Mouse (Mus musculus) forebrain, embryonic 11.5 days (tissue): ENCODE measurements around the gene Naa11. TPM values are rescaled to one million over a fixed set of nuclear protein-coding genes. Genes with fewer than 3 reads are reported as not detected.

ENCODE experiments used
- ATAC-seq: fragments of 200-750 bp; cut with Nextera tagmentation; replicated peaks from 2 replicates; pipeline ENCODE4 v1.8.0; 2017; ENCODE audit warnings: moderate TSS enrichment; ENCODE audit not compliant: low FRiP score
- DNase-seq: peaks from one replicate; pipeline ENCODE4 v3.0.0-alpha.2; 2017; ENCODE audit warnings: low spot score
- H3K27ac ChIP-seq: fragments of 300-500 bp; sonication (generic); 2 replicates; pipeline ENCODE4 v1.5.1; 2014; ENCODE audit warnings: low read depth, low read length
- H3K27me3 ChIP-seq: fragments of 300-500 bp; sonication (generic); 2 replicates; pipeline ENCODE4 v1.6.1; 2014; ENCODE audit warnings: mild to moderate bottlenecking, low read length, mixed read lengths; ENCODE audit not compliant: control insufficient read depth, insufficient read depth
- H3K36me3 ChIP-seq: fragments of 300-500 bp; sonication (generic); 2 replicates; pipeline ENCODE4 v1.6.1; 2014; ENCODE audit warnings: mild to moderate bottlenecking, low read length, moderate library complexity, mixed read lengths; ENCODE audit not compliant: control insufficient read depth, insufficient read depth
- H3K4me1 ChIP-seq: fragments of 300-500 bp; sonication (generic); replicated peaks from 2 replicates; pipeline ENCODE4 v1.6.1; 2014; ENCODE audit warnings: low read length, mixed read lengths; ENCODE audit not compliant: control insufficient read depth, insufficient read depth
- H3K4me2 ChIP-seq: fragments of 300-500 bp; sonication (generic); 2 replicates; pipeline ENCODE4 v1.6.1; 2014; ENCODE audit warnings: low read depth, mild to moderate bottlenecking, low read length, moderate library complexity, mixed read lengths; ENCODE audit not compliant: severe bottlenecking
- H3K4me3 ChIP-seq: fragments of 300-500 bp; sonication (generic); 2 replicates; pipeline ENCODE4 v1.5.1; 2014; ENCODE audit warnings: low read depth, low read length
- H3K9ac ChIP-seq: fragments of 300-500 bp; sonication (generic); 2 replicates; pipeline ENCODE4 v1.6.1; 2014; ENCODE audit warnings: low read length
- H3K9me3 ChIP-seq: fragments of 300-500 bp; sonication (generic); 2 replicates; pipeline ENCODE4 v1.6.1; 2016; ENCODE audit warnings: low read length, mixed read lengths; ENCODE audit not compliant: control insufficient read depth
- WGBS: fragments of 180-500 bp; shearing (Covaris S2); extraction: QIAGEN DNeasy Blood & Tissue Kit; methylation state at CpG from one replicate; pipeline ENCODE4 v1.1.7; 2014; 5-methylcytosine and 5-hydroxymethylcytosine counted together
- polyA plus RNA-seq: library from polyadenylated mRNA; unstranded; fragments of >200 nt; fragmentation: Nextera tagmentation; extraction: Ambion mirVana; gene quantifications from 2 replicates; pipeline ENCODE4 v1.2.1, GENCODE M21; 2014

Naa11 gene
- not detected in 2 replicates for polyA plus RNA-seq

DNA sequence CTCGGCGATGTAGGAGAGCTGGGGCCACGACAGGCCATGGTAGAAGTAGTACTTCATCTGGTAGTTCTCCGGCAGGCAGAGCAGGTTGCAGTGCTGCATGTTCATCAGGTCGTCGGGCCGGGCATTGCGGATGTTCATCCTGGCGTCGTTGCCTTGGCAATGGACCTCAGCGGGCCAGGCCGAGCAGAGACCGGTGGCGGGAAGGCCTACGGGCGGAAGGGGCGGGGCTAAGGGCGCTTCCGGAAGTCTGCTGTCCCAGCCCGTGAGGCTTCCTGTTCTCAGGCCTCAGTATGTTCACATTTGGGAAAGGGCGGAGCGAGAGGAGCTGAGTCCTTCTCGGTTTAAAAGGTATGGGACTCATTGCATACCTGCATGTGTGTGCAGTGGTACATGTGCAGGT, at the start of gene Naa11:
Gene Naa11 (minus strand): TSS at position 220 of the 400 bp plus-strand sequence.
- H3K9me3 ChIP-seq, result no peaks in the 10 kb centered on the region
- no peak within 1 kb of the TSS for H3K4me2 ChIP-seq
- 93% methylated on average over 23 of the region's 23 CpGs for WGBS
- no peaks in the 10 kb centered on the region for H3K27me3 ChIP-seq
- no peak within 1 kb of the TSS for H3K4me3 ChIP-seq
- no peak within 1 kb of the TSS for H3K27ac ChIP-seq
- no peak for DNase-seq
- no peaks in the 10 kb centered on the region for H3K36me3 ChIP-seq
- H3K9ac ChIP-seq, result no peak within 1 kb of the TSS
- H3K4me1 ChIP-seq, result no peaks in the 10 kb centered on the region
- ATAC-seq, result 0 out of 2 replicates have a peak, but pooled peaks have one; percentile 30

DNA sequence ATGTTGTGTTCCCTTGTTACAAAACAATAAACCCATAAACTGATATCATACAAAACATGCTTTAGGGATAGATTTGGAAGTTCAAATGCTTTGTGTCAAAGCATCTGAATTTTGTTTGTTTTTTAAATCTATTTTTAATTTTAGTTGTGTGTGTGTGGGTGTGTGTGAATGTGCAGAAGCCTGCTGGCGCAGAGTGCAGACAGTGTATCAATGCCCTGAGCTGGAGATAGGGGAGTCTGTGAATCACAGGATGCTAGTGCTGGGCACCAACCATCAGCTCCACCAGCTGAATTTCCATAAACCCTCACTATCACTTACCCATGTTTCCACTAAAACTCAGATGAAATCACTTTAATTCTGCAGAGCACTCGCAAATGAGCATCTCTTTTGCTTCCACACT, 40.3 kb upstream of the Naa11 start:
- no peak for DNase-seq
- H3K9me3 ChIP-seq, result no peaks in the 10 kb centered on the region
- H3K4me3 ChIP-seq, result no peak overlapping the region
- 91% methylated on average over 2 of the region's 2 CpGs for WGBS
- no peak overlapping the region for H3K27ac ChIP-seq
- H3K4me1 ChIP-seq, result no peaks in the 10 kb centered on the region
- no peak overlapping the region for H3K4me2 ChIP-seq
- H3K27me3 ChIP-seq, result no peaks in the 10 kb centered on the region
- no peak overlapping the region for H3K9ac ChIP-seq
- no peaks in the 10 kb centered on the region for H3K36me3 ChIP-seq
- ATAC-seq, result no peak

DNA sequence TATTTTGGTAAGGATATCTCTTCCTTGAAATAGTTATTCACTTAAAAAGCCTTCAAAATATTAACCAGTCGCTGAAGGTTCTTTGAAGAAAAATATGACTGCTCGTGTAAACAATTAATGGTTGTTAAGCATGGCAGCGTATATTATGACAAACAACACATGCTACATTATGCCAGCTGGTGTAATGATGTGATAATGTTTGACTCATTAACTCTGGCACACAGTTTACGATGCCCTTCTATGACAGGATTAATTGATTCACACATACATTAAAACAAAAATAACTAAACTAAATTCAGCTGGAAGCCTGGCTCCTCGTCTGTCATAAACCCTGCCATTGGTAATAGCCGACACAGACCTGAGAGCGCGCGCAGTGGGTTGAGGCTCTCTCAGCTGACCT, 37.8 kb upstream of the Naa11 start:
- Histone ChIP-seq H3K27ac (no peak overlapping the region), H3K9me3 (no peaks in the 10 kb centered on the region), H3K4me1 (no peaks in the 10 kb centered on the region), H3K9ac (no peak overlapping the region), H3K27me3 (no peaks in the 10 kb centered on the region), H3K36me3 (no peaks in the 10 kb centered on the region), H3K4me2 (no peak overlapping the region), H3K4me3 (no peak overlapping the region)
- ATAC-seq, result no peak
- no peak for DNase-seq
- WGBS, result 85% methylated on average over 9 of the region's 9 CpGs

DNA sequence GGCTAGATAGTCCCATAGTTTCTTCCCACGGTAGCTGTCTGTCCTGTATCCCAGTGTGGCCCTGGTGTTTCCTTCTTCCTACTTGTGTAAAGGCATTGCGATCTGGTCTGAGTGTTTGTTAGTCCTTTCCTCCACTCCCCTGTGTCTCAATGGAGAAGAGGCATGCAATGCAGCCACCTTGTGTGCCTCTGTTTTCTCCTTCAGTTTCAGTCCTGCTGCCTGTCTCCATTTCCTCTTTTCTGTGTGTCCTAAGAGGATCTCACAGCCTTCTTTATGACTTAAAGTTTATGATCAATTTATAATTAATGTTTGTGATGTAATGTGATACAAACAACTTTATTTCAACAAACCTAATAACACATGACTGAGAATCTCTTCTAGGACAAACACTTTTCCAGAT, 29.5 kb upstream of the Naa11 start:
- 91% methylated on average over 2 of the region's 2 CpGs for WGBS
- Histone ChIP-seq H3K27ac (no peak overlapping the region), H3K4me2 (no peak overlapping the region), H3K9me3 (no peaks in the 10 kb centered on the region), H3K27me3 (no peaks in the 10 kb centered on the region), H3K4me3 (no peak overlapping the region), H3K4me1 (no peaks in the 10 kb centered on the region), H3K9ac (no peak overlapping the region), H3K36me3 (no peaks in the 10 kb centered on the region)
- DNase-seq (no peak), ATAC-seq (no peak)

DNA sequence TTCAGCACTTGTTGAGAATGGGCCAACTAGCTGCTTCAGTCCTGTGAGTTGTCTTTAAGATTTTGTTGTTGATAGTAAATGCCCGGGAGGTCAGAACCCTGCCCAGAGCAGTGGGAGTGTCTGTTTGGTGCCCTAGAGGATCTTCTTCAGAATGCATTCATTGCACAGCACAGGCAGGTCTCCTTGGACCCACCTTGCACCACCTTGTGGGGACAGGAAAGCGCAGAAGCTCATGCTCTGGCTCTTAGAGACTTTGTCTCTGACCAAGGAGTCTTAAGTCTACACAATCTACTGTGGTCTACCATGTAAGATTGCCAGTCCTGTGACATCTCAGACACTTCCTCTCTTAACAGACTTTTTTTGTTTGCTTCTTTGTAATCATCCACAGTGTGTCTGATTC, 25.0 kb upstream of the Naa11 start:
- ATAC-seq (no peak), DNase-seq (no peak)
- Histone ChIP-seq H3K9ac (no peak overlapping the region), H3K27ac (no peak overlapping the region), H3K9me3 (no peaks in the 10 kb centered on the region), H3K36me3 (no peaks in the 10 kb centered on the region), H3K4me2 (no peak overlapping the region), H3K27me3 (no peaks in the 10 kb centered on the region), H3K4me1 (no peaks in the 10 kb centered on the region), H3K4me3 (no peak overlapping the region)
- WGBS, result 84% methylated on average over 2 of the region's 2 CpGs

DNA sequence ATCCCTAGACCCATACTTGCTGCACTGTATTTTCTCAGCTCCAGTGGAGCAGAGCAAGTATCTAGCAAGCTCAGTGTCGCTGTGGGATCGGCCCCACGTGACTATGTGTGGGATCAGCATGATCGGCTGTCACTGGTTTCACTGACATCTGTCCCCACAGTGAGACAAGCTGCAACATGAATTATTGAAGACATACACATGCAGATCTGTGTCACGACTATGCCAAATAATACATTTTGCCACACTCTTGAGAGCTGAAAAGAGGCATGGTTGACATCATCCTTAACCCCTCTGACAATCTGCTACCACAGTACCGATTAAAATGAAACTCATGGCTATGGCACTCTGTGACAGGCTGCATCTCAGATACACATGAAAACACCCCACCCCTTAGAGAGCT, 23.7 kb upstream of the Naa11 start:
- Histone ChIP-seq H3K4me3 (no peak overlapping the region), H3K27ac (no peak overlapping the region), H3K9ac (no peak overlapping the region), H3K27me3 (no peaks in the 10 kb centered on the region), H3K36me3 (no peaks in the 10 kb centered on the region), H3K4me1 (no peaks in the 10 kb centered on the region), H3K4me2 (no peak overlapping the region), H3K9me3 (no peaks in the 10 kb centered on the region)
- no peak for ATAC-seq
- DNase-seq, result no peak
- 77% methylated on average over 6 of the region's 6 CpGs for WGBS

DNA sequence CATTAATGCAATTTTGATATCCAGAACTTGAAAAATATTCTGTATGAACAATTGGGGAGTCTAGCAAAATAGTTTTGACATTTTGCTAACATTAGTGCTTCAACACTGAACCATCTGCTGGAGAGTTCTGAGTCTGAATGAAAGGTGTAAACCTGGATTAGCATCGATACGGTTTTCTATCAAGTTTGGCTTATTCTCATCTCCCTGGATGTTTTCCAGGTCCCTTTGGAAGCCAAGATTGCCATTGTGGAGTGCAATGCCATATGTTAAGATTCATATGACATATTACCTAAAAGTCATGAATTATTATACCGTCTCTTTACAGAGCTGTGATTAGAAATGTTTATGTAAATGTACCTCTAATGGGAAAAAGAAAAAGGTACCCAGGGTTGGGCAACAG, 21.5 kb upstream of the Naa11 start:
- no peak overlapping the region for H3K9ac ChIP-seq
- ATAC-seq, result no peak
- H3K4me2 ChIP-seq, result no peak overlapping the region
- no peak overlapping the region for H3K4me3 ChIP-seq
- no peak overlapping the region for H3K27ac ChIP-seq
- H3K4me1 ChIP-seq, result no peaks in the 10 kb centered on the region
- 89% methylated on average over 3 of the region's 3 CpGs for WGBS
- no peak for DNase-seq
- no peaks in the 10 kb centered on the region for H3K9me3 ChIP-seq
- H3K36me3 ChIP-seq, result no peaks in the 10 kb centered on the region
- H3K27me3 ChIP-seq, result no peaks in the 10 kb centered on the region

DNA sequence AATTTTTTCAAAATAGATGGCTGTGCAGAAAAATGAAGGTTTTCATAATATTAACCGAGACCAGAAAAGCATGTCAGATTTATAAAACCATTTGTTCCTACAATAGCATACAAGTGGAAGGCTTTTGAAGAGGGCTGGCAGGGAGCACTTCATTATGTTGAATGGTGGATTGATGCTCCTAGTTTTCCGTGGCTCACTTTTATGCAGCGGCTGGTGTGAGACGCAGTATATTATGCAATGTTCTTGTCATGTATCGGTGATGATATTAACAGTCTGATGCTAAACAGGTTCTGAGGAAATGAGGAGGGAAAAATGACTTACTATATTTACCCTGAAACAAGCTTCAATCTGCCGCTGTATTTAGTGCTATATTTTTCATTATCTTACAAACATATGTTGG, 18.0 kb upstream of the Naa11 start:
- DNase-seq, result no peak
- H3K36me3 ChIP-seq, result no peaks in the 10 kb centered on the region
- H3K27ac ChIP-seq, result no peak overlapping the region
- 75% methylated on average over 6 of the region's 6 CpGs for WGBS
- H3K4me1 ChIP-seq, result no peaks in the 10 kb centered on the region
- no peak for ATAC-seq
- H3K27me3 ChIP-seq, result no peaks in the 10 kb centered on the region
- no peak overlapping the region for H3K4me3 ChIP-seq
- H3K9me3 ChIP-seq, result no peaks in the 10 kb centered on the region
- H3K4me2 ChIP-seq, result no peak overlapping the region
- no peak overlapping the region for H3K9ac ChIP-seq

DNA sequence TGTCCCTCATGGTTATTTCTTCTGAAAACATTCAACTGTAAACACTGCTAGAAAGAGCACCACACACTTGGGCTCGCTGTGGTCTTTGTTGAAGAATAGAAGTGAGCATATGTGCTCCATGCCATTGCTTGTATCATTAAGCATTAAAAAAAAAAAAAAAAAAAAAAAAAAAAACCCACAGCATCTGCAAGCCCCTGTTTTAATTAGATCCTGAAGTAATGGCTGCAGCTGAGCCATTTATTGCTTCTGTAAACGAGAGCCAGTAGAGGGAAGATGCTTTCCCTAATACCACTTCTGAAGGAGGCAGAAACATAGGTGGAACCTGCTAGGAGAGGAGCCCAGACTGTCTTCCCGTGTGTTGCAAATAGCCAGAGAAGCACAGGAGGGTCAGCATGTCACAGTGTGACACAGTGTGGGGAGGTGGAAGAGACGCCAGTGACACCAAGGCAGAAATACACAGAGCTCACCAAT, 17.1 kb upstream of the Naa11 start:
- Histone ChIP-seq H3K27me3 (no peaks in the 10 kb centered on the region), H3K9me3 (no peaks in the 10 kb centered on the region), H3K4me3 (no peak overlapping the region), H3K36me3 (no peaks in the 10 kb centered on the region), H3K27ac (no peak overlapping the region), H3K4me2 (no peak overlapping the region), H3K4me1 (no peaks in the 10 kb centered on the region), H3K9ac (no peak overlapping the region)
- ATAC-seq, result peak; percentile 42; the same call in 1 of the 2 replicates
- 59% methylated on average over 4 of the region's 4 CpGs for WGBS
- DNase-seq, result no peak
